Mouse (Mus musculus) left cerebral cortex, adult 8-10 months (tissue): ENCODE measurements around the gene Kcnh7. TPM values are rescaled to one million over a fixed set of nuclear protein-coding genes. Genes with fewer than 3 reads are reported as not detected.

ENCODE experiments used
- DNase-seq, 2 experiments: peaks; one replicate each; pipeline ENCODE4 v3.0.0; 2022; ENCODE audit warnings: low spot score in 2 of 2
- total RNA-seq, 4 experiments: library from RNA; stranded (reverse); gene quantifications; 2 replicates each; pipeline ENCODE4 v1.2.4; 2022

Gene Kcnh7
- total RNA-seq, 4 experiments from 2014 or later: 69.1 to 91.8 (median 80.5) TPM

- DNase-seq: no peak
These were observed 537.3 kb downstream of the Kcnh7 start for GRCm38 (mm10) chr2:62646671-62647289.

GRCm38 (mm10) chr2:62646014-62646645, 538.0 kb downstream of the Kcnh7 start, which contains the start of gene Ifih1:
Ifih1 (minus strand) TSS chr2:62646255.
- DNase-seq: no peak

GRCm38 (mm10) chr2:62645475-62645874, 538.6 kb downstream of the Kcnh7 start:
- no peak for DNase-seq

GRCm38 (mm10) chr2:62644891-62645290, 539.2 kb downstream of the Kcnh7 start:
- no peak for DNase-seq
